Mouse (Mus musculus) CD4-positive, CD25-positive, alpha-beta regulatory T cell, adult 4 months (primary cell): ENCODE measurements at regions not wholly inside any gene's neighbourhood (a gene's known extent, or its start where the extent isn't known, plus 50 kb on each side); places are given as distances from the start of the nearest gene placed in this dataset.

Source experiments
- ATAC-seq: one replicate; pipeline ENCODE4 v1.8.0; 2017

GRCm38 (mm10) chr16:49278478-49278877 is 221.2 kb downstream of the Myh15 start:
- ATAC-seq, result peak; percentile 72

GRCm38 (mm10) chr16:49288096-49288714 is 230.9 kb downstream of the Myh15 start:
- ATAC-seq, result no peak

- ATAC-seq, result no peak
These were observed 232.2 kb downstream of the Myh15 start for GRCm38 (mm10) chr16:49289200-49290079.

GRCm38 (mm10) chr16:49303612-49304307 is 246.5 kb downstream of the Myh15 start:
- ATAC-seq, result no peak

GRCm38 (mm10) chr16:49304354-49304753 is 247.1 kb downstream of the Myh15 start:
- ATAC-seq, result no peak

- ATAC-seq, result no peak
These were observed 259.8 kb downstream of the Myh15 start for GRCm38 (mm10) chr16:49317061-49317460.

- no peak for ATAC-seq
These were observed 261.9 kb downstream of the Myh15 start for GRCm38 (mm10) chr16:49319047-49319678.

- ATAC-seq, result no peak
These were observed 262.5 kb downstream of the Myh15 start for GRCm38 (mm10) chr16:49319774-49320173.

GRCm38 (mm10) chr16:49321951-49322350 is 264.7 kb downstream of the Myh15 start:
- ATAC-seq, result no peak

- no peak for ATAC-seq
These were observed 273.6 kb downstream of the Myh15 start for GRCm38 (mm10) chr16:49330725-49331386.

- no peak for ATAC-seq
These were observed 274.9 kb downstream of the Myh15 start for GRCm38 (mm10) chr16:49332107-49332722.

- no peak for ATAC-seq
These were observed 278.6 kb downstream of the Myh15 start for GRCm38 (mm10) chr16:49335916-49336315.

GRCm38 (mm10) chr16:49337948-49338347 is 280.7 kb downstream of the Myh15 start:
- ATAC-seq, result no peak

- no peak for ATAC-seq
These were observed 301.1 kb downstream of the Myh15 start for GRCm38 (mm10) chr16:49358404-49358803.

GRCm38 (mm10) chr16:49361731-49362130 is 304.4 kb downstream of the Myh15 start:
- ATAC-seq, result no peak

GRCm38 (mm10) chr16:49369450-49369849 is 312.2 kb downstream of the Myh15 start:
- ATAC-seq, result no peak

- ATAC-seq, result no peak
These were observed 317.8 kb downstream of the Myh15 start for GRCm38 (mm10) chr16:49375108-49375507.

- ATAC-seq, result no peak
These were observed 320.0 kb upstream of the Ift57 start for GRCm38 (mm10) chr16:49378917-49379473.

GRCm38 (mm10) chr16:49388135-49388534 is 310.9 kb upstream of the Ift57 start:
- no peak for ATAC-seq

- ATAC-seq, result no peak
These were observed 290.9 kb upstream of the Ift57 start for GRCm38 (mm10) chr16:49407956-49408795.

GRCm38 (mm10) chr16:49409235-49409634 is 289.8 kb upstream of the Ift57 start:
- no peak for ATAC-seq
